Mouse (Mus musculus): ENCODE measurements at regions not wholly inside any gene's neighbourhood (a gene's known extent, or its start where the extent isn't known, plus 50 kb on each side); places are given as distances from the start of the nearest gene placed in this dataset.

GRCm38 (mm10) chr13:115219701-115220100, 117.9 kb upstream of the Itga1 start:
- Histone ChIP-seq H3K4me1 (ENCODE audit: control insufficient read depth, insufficient read depth, low read length) (no peaks in the 10 kb centered on the region), H3K4me3 (replicated peaks; ENCODE audit: insufficient read depth, low read depth, low read length) (no peak overlapping the region), H3K27ac (ENCODE audit: insufficient read depth, low read length) (no peak overlapping the region), H3K27me3 (ENCODE audit: control insufficient read depth, insufficient read depth, low read length) (no peaks in the 10 kb centered on the region)
- 86% methylated on average over 2 of the region's 2 CpGs for WGBS
- no peak for TF ChIP-seq POLR2A (IDR thresholded peaks at IDR 0.05; ENCODE audit: borderline replicate concordance, insufficient read depth, low read length)
- TF ChIP-seq CTCF (IDR thresholded peaks at IDR 0.05; ENCODE audit: borderline replicate concordance, insufficient read depth, low read depth, low read length): no peak
- no peak for DNase-seq

GRCm38 (mm10) chr13:115211285-115211684, 109.5 kb upstream of the Itga1 start:
- 92% methylated on average over 3 of the region's 3 CpGs for WGBS
- Histone ChIP-seq H3K27me3 (ENCODE audit: control insufficient read depth, insufficient read depth, low read length) (no peaks in the 10 kb centered on the region), H3K4me1 (ENCODE audit: control insufficient read depth, insufficient read depth, low read length) (no peaks in the 10 kb centered on the region), H3K4me3 (replicated peaks; ENCODE audit: insufficient read depth, low read depth, low read length) (no peak overlapping the region), H3K27ac (ENCODE audit: insufficient read depth, low read length) (no peak overlapping the region)
- DNase-seq: no peak
- TF ChIP-seq CTCF (IDR thresholded peaks at IDR 0.05; ENCODE audit: borderline replicate concordance, insufficient read depth, low read depth, low read length) (no peak), POLR2A (IDR thresholded peaks at IDR 0.05; ENCODE audit: borderline replicate concordance, insufficient read depth, low read length) (no peak)

DNA sequence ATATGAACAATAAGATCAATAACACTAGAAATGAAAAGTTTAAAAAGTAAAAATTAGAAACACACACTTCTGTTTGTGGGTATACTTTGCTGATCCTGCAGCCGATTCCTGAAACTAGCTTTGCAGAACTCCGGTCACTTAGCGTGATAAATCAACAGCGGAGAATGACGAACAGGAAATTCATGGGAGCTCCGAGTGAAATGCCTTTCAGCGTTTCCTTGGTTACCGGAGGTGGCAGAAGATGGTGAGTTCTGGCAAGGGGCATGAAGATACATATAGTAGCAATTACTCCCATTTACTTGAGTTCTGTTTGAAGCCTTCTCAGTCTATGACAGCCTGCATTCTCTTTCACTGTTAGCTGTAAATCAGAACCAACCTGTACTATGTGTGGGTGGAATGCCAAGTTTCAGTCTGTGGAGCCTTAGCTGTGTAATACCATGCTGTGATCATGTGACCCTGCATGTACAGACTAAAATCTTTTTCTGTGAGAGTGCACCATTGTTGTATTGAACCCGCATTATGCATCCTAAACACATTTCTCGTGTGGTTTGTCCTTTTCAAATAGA, 109.0 kb upstream of the Itga1 start:
- WGBS: 34% methylated on average over 10 of the region's 10 CpGs
- no peak for DNase-seq
- Histone ChIP-seq H3K27me3 (ENCODE audit: control insufficient read depth, insufficient read depth, low read length) (no peaks in the 10 kb centered on the region), H3K4me3 (replicated peaks; ENCODE audit: insufficient read depth, low read depth, low read length) (no peak overlapping the region), H3K4me1 (ENCODE audit: control insufficient read depth, insufficient read depth, low read length) (no peaks in the 10 kb centered on the region), H3K27ac (ENCODE audit: insufficient read depth, low read length) (no peak overlapping the region)
- TF ChIP-seq POLR2A (IDR thresholded peaks at IDR 0.05; ENCODE audit: borderline replicate concordance, insufficient read depth, low read length) (no peak), CTCF (IDR thresholded peaks at IDR 0.05; ENCODE audit: borderline replicate concordance, insufficient read depth, low read depth, low read length) (no peak)

- Histone ChIP-seq H3K4me3 (replicated peaks; ENCODE audit: insufficient read depth, low read depth, low read length) (no peak overlapping the region), H3K4me1 (ENCODE audit: control insufficient read depth, insufficient read depth, low read length) (no peaks in the 10 kb centered on the region), H3K27ac (ENCODE audit: insufficient read depth, low read length) (no peak overlapping the region), H3K27me3 (ENCODE audit: control insufficient read depth, insufficient read depth, low read length) (no peaks in the 10 kb centered on the region)
- TF ChIP-seq CTCF (IDR thresholded peaks at IDR 0.05; ENCODE audit: borderline replicate concordance, insufficient read depth, low read depth, low read length) (no peak), POLR2A (IDR thresholded peaks at IDR 0.05; ENCODE audit: borderline replicate concordance, insufficient read depth, low read length) (no peak)
- DNase-seq: no peak
- 93% methylated on average over 3 of the region's 3 CpGs for WGBS
Observed at GRCm38 (mm10) chr13:115209402-115210192, 107.8 kb upstream of the Itga1 start.

DNA sequence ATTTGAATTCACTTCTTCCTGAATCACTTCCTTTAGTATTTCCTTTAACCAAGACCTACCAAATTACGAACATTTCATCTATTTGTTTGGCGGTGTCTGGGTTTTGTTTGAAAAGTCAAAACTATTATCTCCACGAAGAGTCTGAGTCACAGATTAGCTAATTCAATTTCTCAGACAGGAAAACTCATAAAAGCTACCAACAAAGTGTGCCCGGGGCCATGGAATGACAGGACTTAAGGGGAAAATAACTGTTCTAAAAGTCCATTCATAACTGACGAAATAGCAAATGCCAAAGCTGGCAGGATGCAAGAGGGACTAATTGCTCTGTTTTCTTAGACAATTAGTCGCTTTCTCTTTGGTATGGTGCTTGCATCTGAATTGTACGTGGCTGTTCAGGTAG, 105.0 kb upstream of the Itga1 start:
- Histone ChIP-seq H3K27ac (ENCODE audit: insufficient read depth, low read length) (no peak overlapping the region), H3K4me3 (replicated peaks; ENCODE audit: insufficient read depth, low read depth, low read length) (no peak overlapping the region), H3K27me3 (ENCODE audit: control insufficient read depth, insufficient read depth, low read length) (no peaks in the 10 kb centered on the region), H3K4me1 (ENCODE audit: control insufficient read depth, insufficient read depth, low read length) (no peaks in the 10 kb centered on the region)
- TF ChIP-seq POLR2A (IDR thresholded peaks at IDR 0.05; ENCODE audit: borderline replicate concordance, insufficient read depth, low read length) (no peak), CTCF (IDR thresholded peaks at IDR 0.05; ENCODE audit: borderline replicate concordance, insufficient read depth, low read depth, low read length) (no peak)
- no peak for DNase-seq
- WGBS: 73% methylated on average over 7 of the region's 7 CpGs

DNA sequence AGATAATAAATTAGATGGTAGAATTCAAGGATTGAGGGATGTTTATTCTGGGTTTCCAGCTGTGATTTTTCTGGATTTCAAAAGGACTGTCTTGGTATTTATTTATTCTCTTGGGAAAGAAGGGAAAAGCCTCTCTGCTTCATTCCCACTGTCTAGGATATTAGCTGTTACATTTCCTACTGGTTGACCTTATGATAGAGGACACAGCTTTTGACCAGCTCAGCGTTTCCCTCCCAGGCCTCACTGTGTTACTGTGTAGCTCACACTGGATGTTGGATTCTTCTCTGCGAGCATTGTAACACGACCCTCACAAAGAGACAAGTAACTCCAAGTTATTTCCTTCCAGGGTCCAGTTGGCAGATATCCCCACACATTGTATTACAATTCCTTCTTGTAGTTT, 97.4 kb upstream of the Itga1 start:
- no peaks in the 10 kb centered on the region for H3K27me3 ChIP-seq (ENCODE audit: control insufficient read depth, insufficient read depth, low read length)
- 59% methylated on average over 3 of the region's 3 CpGs for WGBS
- no peak for DNase-seq
- TF ChIP-seq CTCF (IDR thresholded peaks at IDR 0.05; ENCODE audit: borderline replicate concordance, insufficient read depth, low read depth, low read length): no peak
- TF ChIP-seq POLR2A (IDR thresholded peaks at IDR 0.05; ENCODE audit: borderline replicate concordance, insufficient read depth, low read length): no peak
- H3K27ac ChIP-seq (ENCODE audit: insufficient read depth, low read length): no peak overlapping the region
- no peaks in the 10 kb centered on the region for H3K4me1 ChIP-seq (ENCODE audit: control insufficient read depth, insufficient read depth, low read length)
- H3K4me3 ChIP-seq (replicated peaks; ENCODE audit: insufficient read depth, low read depth, low read length): no peak overlapping the region

- no peak overlapping the region for H3K27ac ChIP-seq (ENCODE audit: insufficient read depth, low read length)
- H3K4me1 ChIP-seq (ENCODE audit: control insufficient read depth, insufficient read depth, low read length): no peaks in the 10 kb centered on the region
- no peak for DNase-seq
- 88% methylated on average over 2 of the region's 2 CpGs for WGBS
- TF ChIP-seq POLR2A (IDR thresholded peaks at IDR 0.05; ENCODE audit: borderline replicate concordance, insufficient read depth, low read length): no peak
- TF ChIP-seq CTCF (IDR thresholded peaks at IDR 0.05; ENCODE audit: borderline replicate concordance, insufficient read depth, low read depth, low read length): no peak
- no peak overlapping the region for H3K4me3 ChIP-seq (replicated peaks; ENCODE audit: insufficient read depth, low read depth, low read length)
- H3K27me3 ChIP-seq (ENCODE audit: control insufficient read depth, insufficient read depth, low read length): no peaks in the 10 kb centered on the region
Observed at GRCm38 (mm10) chr13:115188066-115188465, 86.3 kb upstream of the Itga1 start.

GRCm38 (mm10) chr13:115187356-115187755, 85.6 kb upstream of the Itga1 start:
- Histone ChIP-seq H3K27ac (ENCODE audit: insufficient read depth, low read length) (no peak overlapping the region), H3K4me1 (ENCODE audit: control insufficient read depth, insufficient read depth, low read length) (no peaks in the 10 kb centered on the region), H3K4me3 (replicated peaks; ENCODE audit: insufficient read depth, low read depth, low read length) (no peak overlapping the region), H3K27me3 (ENCODE audit: control insufficient read depth, insufficient read depth, low read length) (no peaks in the 10 kb centered on the region)
- 93% methylated on average over 3 of the region's 3 CpGs for WGBS
- DNase-seq: no peak
- TF ChIP-seq POLR2A (IDR thresholded peaks at IDR 0.05; ENCODE audit: borderline replicate concordance, insufficient read depth, low read length) (no peak), CTCF (IDR thresholded peaks at IDR 0.05; ENCODE audit: borderline replicate concordance, insufficient read depth, low read depth, low read length) (no peak)

Data from cerebellum, adult 2 months (tissue).